Mouse (Mus musculus) CH12.LX (cell line): ENCODE measurements at regions not wholly inside any gene's neighbourhood (a gene's known extent, or its start where the extent isn't known, plus 50 kb on each side); places are given as distances from the start of the nearest gene placed in this dataset.

Experiments used
- DNase-seq: peaks from one replicate; pipeline ENCODE4 v3.0.0-alpha.2; 2013; ENCODE audit errors: extremely low read depth
- H3K27ac ChIP-seq: 2 replicates; pipeline ENCODE4 v1.5.1; 2012; ENCODE audit warnings: low read depth, mild to moderate bottlenecking, control low read depth, moderate library complexity; ENCODE audit not compliant: insufficient read depth
- H3K27me3 ChIP-seq: replicated peaks from 2 replicates; pipeline ENCODE3; 2012; ENCODE audit warnings: inconsistent platforms
- H3K36me3 ChIP-seq, 2 experiments: replicated peaks in 1 of 2; 2 replicates each; pipeline versions ENCODE3 to v1.6.1; 2012; ENCODE audit warnings: inconsistent platforms in 1 of 2, low read length in 1 of 2, mild to moderate bottlenecking in 1 of 2, mixed read lengths in 1 of 2, moderate library complexity in 1 of 2; ENCODE audit not compliant: control insufficient read depth in 1 of 2, insufficient read depth in 1 of 2
- H3K4me1 ChIP-seq, 2 experiments: 2 replicates each; pipeline ENCODE4 v1.6.1; 2012; ENCODE audit warnings: inconsistent platforms in 1 of 2, moderate library complexity in 1 of 2; ENCODE audit not compliant: insufficient read depth in 2 of 2, control insufficient read depth in 1 of 2
- H3K4me2 ChIP-seq: 2 replicates; pipeline ENCODE4 v1.6.1; 2012; ENCODE audit warnings: low read depth, mild to moderate bottlenecking, control low read depth; ENCODE audit not compliant: poor library complexity, insufficient read depth, severe bottlenecking
- H3K4me3 ChIP-seq, 3 experiments: fragments of 150-350 bp in 1 of 3; sonication (generic) in 1 of 3; replicated peaks in 1 of 3; 2 replicates each; pipeline versions ENCODE3 to v1.5.1; 2011 to 2012; ENCODE audit warnings: low read depth in 2 of 3, low read length in 2 of 3, mild to moderate bottlenecking in 2 of 3, moderate library complexity in 2 of 3, control low read depth in 1 of 3, improper control_type of control experiment in 1 of 3, inconsistent platforms in 1 of 3, mixed read lengths in 1 of 3; ENCODE audit not compliant: poor library complexity in 1 of 3
- H3K79me2 ChIP-seq: replicated peaks from 2 replicates; pipeline ENCODE4 v1.6.1; 2012; ENCODE audit warnings: mild to moderate bottlenecking, moderate library complexity; ENCODE audit not compliant: control insufficient read depth, poor library complexity, insufficient read depth, severe bottlenecking; ENCODE audit errors: extremely low read depth
- H3K9ac ChIP-seq: 2 replicates; pipeline ENCODE4 v1.6.1; 2012; ENCODE audit warnings: low read depth, mild to moderate bottlenecking, control low read depth, moderate library complexity; ENCODE audit not compliant: insufficient read depth
- H3K9me3 ChIP-seq: replicated peaks from 2 replicates; pipeline ENCODE3; 2012; ENCODE audit warnings: low read length, inconsistent platforms, mixed read lengths
- BHLHE40 ChIP-seq: IDR thresholded peaks from 2 replicates; pipeline ENCODE4 v1.6.1; 2011; ENCODE audit warnings: mild to moderate bottlenecking, low read depth, low read length, improper control_type of control experiment
- CHD1 ChIP-seq: IDR thresholded peaks from 2 replicates; pipeline ENCODE4 v1.6.1; 2012; ENCODE audit warnings: low read depth, low read length, improper control_type of control experiment, inconsistent platforms
- CHD2 ChIP-seq: IDR thresholded peaks from 2 replicates; pipeline ENCODE4 v1.6.1; 2011; ENCODE audit warnings: low read length, improper control_type of control experiment
- CTCF ChIP-seq, 2 experiments: IDR thresholded peaks in 1 of 2; conservative IDR thresholded peaks in 1 of 2; 2 replicates each; pipeline ENCODE4 v1.5.1; 2011 to 2012; ENCODE audit warnings: low read depth in 2 of 2, low read length in 2 of 2, improper control_type of control experiment in 1 of 2, inconsistent platforms in 1 of 2, mild to moderate bottlenecking in 1 of 2, moderate library complexity in 1 of 2
- E2F4 ChIP-seq: IDR thresholded peaks from 2 replicates; pipeline ENCODE4 v1.6.1; 2011; ENCODE audit warnings: low read depth, low read length, improper control_type of control experiment; ENCODE audit not compliant: insufficient replicate concordance
- EP300 ChIP-seq: IDR thresholded peaks from 2 replicates; pipeline ENCODE4 v1.6.1; 2011; ENCODE audit warnings: low read length, improper control_type of control experiment
- ETS1 ChIP-seq: conservative IDR thresholded peaks from 2 replicates; pipeline ENCODE4 v1.6.1; 2012; ENCODE audit warnings: low read depth, mild to moderate bottlenecking, inconsistent platforms, low read length, improper control_type of control experiment, moderate library complexity
- GABPA ChIP-seq: IDR thresholded peaks from 2 replicates; pipeline ENCODE4 v1.6.1; 2012; ENCODE audit warnings: low read depth, low read length, improper control_type of control experiment, inconsistent platforms; ENCODE audit not compliant: insufficient replicate concordance
- IRF4 ChIP-seq: IDR thresholded peaks from 2 replicates; pipeline ENCODE4 v1.6.1; 2014; ENCODE audit warnings: low read depth, mild to moderate bottlenecking, inconsistent platforms, low read length, improper control_type of control experiment
- KAT2A ChIP-seq: IDR thresholded peaks from 2 replicates; pipeline ENCODE4 v1.6.1; 2012; ENCODE audit warnings: low read length, improper control_type of control experiment, inconsistent platforms; ENCODE audit not compliant: insufficient replicate concordance
- MAZ ChIP-seq: IDR thresholded peaks from 2 replicates; pipeline ENCODE4 v1.6.1; 2012; ENCODE audit warnings: low read depth, mild to moderate bottlenecking, inconsistent platforms, low read length, improper control_type of control experiment, moderate library complexity
- NELFE ChIP-seq: IDR thresholded peaks from 2 replicates; pipeline ENCODE4 v1.6.1; 2011; ENCODE audit warnings: low read depth, low read length, improper control_type of control experiment
- POLR2A ChIP-seq: IDR thresholded peaks from 2 replicates; pipeline ENCODE4 v1.6.1; 2011; ENCODE audit warnings: low read depth, mild to moderate bottlenecking, improper control_type of control experiment, low read length
- POLR2AphosphoS2 ChIP-seq: IDR thresholded peaks from 2 replicates; pipeline ENCODE4 v1.6.1; 2011; ENCODE audit warnings: low read depth, low read length, improper control_type of control experiment
- RAD21 ChIP-seq: IDR thresholded peaks from 2 replicates; pipeline ENCODE4 v1.6.1; 2011; ENCODE audit warnings: low read depth, mild to moderate bottlenecking, low read length, improper control_type of control experiment, moderate library complexity
- TCF12 ChIP-seq: IDR thresholded peaks from 2 replicates; pipeline ENCODE4 v1.6.1; 2014; ENCODE audit warnings: low read depth, mild to moderate bottlenecking, inconsistent platforms, low read length, improper control_type of control experiment
- USF2 ChIP-seq: conservative IDR thresholded peaks from 2 replicates; pipeline ENCODE4 v1.6.1; 2011; ENCODE audit warnings: low read depth, low read length, improper control_type of control experiment
- ZNF384 ChIP-seq: IDR thresholded peaks from 2 replicates; pipeline ENCODE4 v1.6.1; 2012; ENCODE audit warnings: low read depth, low read length, improper control_type of control experiment, inconsistent platforms
- dilution Hi-C: fragments of 300-500 bp; cut with MboI; formaldehyde crosslinking; loops from 2 replicates; pipeline ENCODE4 v1.14.3; 2020; ENCODE audit warnings: low sequenced_read_pairs; ENCODE audit not compliant: extremely low pct_unique_long_range_greater_than_20kb, extremely low pct_ligation_motif_present
- in situ Hi-C: fragments of 300-500 bp; cut with MboI; formaldehyde crosslinking; loops from 3 replicates; pipeline ENCODE4 v1.14.3; 2019; ENCODE audit warnings: low sequenced_read_pairs, low pct_ligation_motif_present, low pct_unique_long_range_greater_than_20kb, mixed read lengths

GRCm38 (mm10) chr8:88953178-88953577, 90.8 kb downstream of the Sall1 start:
- Histone ChIP-seq H3K9ac (no peak overlapping the region), H3K4me1 (no peaks in the 10 kb centered on the region), H3K79me2 (no peaks in the 10 kb centered on the region), H3K27me3 (no peaks in the 10 kb centered on the region), H3K27ac (no peak overlapping the region), H3K4me3 (no peak overlapping the region), H3K9me3 (peaks cover 72% of the 10 kb centered on the region), H3K36me3 (no peaks in the 10 kb centered on the region), H3K4me2 (no peak overlapping the region)
- in situ Hi-C loops = no loop called here
- DNase-seq = no peak
- dilution Hi-C loops = no loop called here
- TF ChIP-seq NELFE (no peak), CTCF (conservative IDR thresholded peaks at IDR 0.05 in 1 of 2, IDR thresholded peaks at IDR 0.05 in 1 of 2; ENCODE audit: low read depth in 2 of 2, low read length in 2 of 2) (no peak), ETS1 (no peak), ZNF384 (no peak), TCF12 (no peak), USF2 (no peak)
- TF ChIP-seq, all 38 proteins: peak for 0

DNA sequence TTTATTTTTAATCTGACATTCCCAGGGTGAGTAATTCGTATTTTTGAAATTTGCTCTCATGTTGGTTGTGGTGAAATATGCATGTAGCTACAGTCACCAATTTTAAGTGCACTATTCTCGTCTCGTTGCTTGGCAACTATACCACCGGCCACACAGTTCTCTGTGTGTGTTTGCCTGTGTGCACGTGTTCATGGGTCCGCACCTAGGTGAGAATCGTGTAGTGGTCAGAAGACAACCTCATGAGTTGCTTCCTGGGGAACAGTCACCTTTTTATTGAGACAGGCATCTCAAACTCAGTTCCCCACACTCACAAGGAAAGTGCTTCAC, 92.2 kb downstream of the Sall1 start:
- no peak overlapping the region for H3K4me2 ChIP-seq
- no peak for DNase-seq
- H3K4me3 ChIP-seq = no peak overlapping the region
- no peaks in the 10 kb centered on the region for H3K4me1 ChIP-seq
- no peak overlapping the region for H3K9ac ChIP-seq
- H3K9me3 ChIP-seq = peaks cover 64% of the 10 kb centered on the region
- H3K36me3 ChIP-seq = no peaks in the 10 kb centered on the region
- dilution Hi-C loops = no loop called here
- in situ Hi-C loops = no loop called here
- H3K27me3 ChIP-seq = no peaks in the 10 kb centered on the region
- no peak for TF ChIP-seq EP300
- no peak for TF ChIP-seq POLR2A
- TF ChIP-seq ETS1 = no peak
- TF ChIP-seq KAT2A = no peak
- TF ChIP-seq GABPA = no peak
- no peak for TF ChIP-seq BHLHE40
- no peak for TF ChIP-seq CHD1
- no peak for TF ChIP-seq RAD21
- TF ChIP-seq CHD2 = no peak
- TF ChIP-seq IRF4 = no peak
- no peak for TF ChIP-seq MAZ
- no peak for TF ChIP-seq CTCF (conservative IDR thresholded peaks at IDR 0.05 in 1 of 2, IDR thresholded peaks at IDR 0.05 in 1 of 2; ENCODE audit: low read depth in 2 of 2, low read length in 2 of 2)
- no peak for TF ChIP-seq POLR2AphosphoS2
- no peak for TF ChIP-seq E2F4
- no peaks in the 10 kb centered on the region for H3K79me2 ChIP-seq
- no peak overlapping the region for H3K27ac ChIP-seq
